Mouse (Mus musculus) lung, adult 2 months (tissue): Measurements from ENCODE around the gene Hsd17b14. TPM values are rescaled to one million over a fixed set of nuclear protein-coding genes. Genes with fewer than 3 reads are reported as not detected.

Experiments
- DNase-seq: peaks from one replicate; pipeline ENCODE4 v3.0.0; 2022
- H3K4me1 ChIP-seq: fragments of 200-500 bp; 2 replicates; pipeline ENCODE4 v1.6.1; 2011; ENCODE audit warnings: low read length; ENCODE audit not compliant: control insufficient read depth, insufficient read depth
- H3K4me3 ChIP-seq: fragments of 200-500 bp; replicated peaks from 2 replicates; pipeline ENCODE3; 2011; ENCODE audit warnings: low read depth, mild to moderate bottlenecking, control low read depth, low read length; ENCODE audit errors: extremely low read depth
- CTCF ChIP-seq: fragments of 200-500 bp; IDR thresholded peaks from 2 replicates; pipeline ENCODE4 v1.5.1; 2011; ENCODE audit warnings: mild to moderate bottlenecking, low read length, control low read depth; ENCODE audit not compliant: insufficient read depth
- POLR2A ChIP-seq: fragments of 200-500 bp; IDR thresholded peaks from 2 replicates; pipeline ENCODE4 v1.6.1; 2011; ENCODE audit warnings: low read depth, mild to moderate bottlenecking, control low read depth, low read length, borderline replicate concordance; ENCODE audit errors: extremely low read depth
- WGBS: fragments of 180-500 bp; shearing (Covaris S2); methylation state at CpG from one replicate; pipeline ENCODE4 v1.1.7; 2018; 5-methylcytosine and 5-hydroxymethylcytosine counted together
- polyA plus RNA-seq: library from polyadenylated mRNA; depleted of rRNA; stranded (reverse); fragments of >200 nt; gene quantifications from 2 replicates; pipeline ENCODE4 v1.2.3, GENCODE M21; 2012; rRNA removed

Hsd17b14 gene
- polyA plus RNA-seq, 1 experiment, result 3.0 TPM

DNA sequence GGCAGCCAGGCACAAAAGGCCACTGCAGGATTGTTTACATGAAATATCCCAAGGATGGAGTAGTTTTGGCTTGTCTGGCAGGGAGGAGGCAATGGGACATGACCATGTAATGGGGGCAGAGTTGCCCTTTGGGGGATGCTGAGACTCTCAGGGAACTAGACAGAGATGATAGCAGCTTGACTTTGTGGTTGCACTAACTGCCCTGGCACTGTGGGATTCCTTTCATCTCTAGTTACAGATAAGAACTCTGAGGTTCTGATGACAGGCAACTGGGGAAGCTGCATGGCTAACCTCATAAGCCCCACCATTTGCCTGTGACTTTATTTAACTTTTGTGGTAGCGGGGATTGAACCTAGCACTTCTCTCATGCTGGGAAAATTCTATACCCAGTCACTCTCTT is 41.4 kb downstream of the Hsd17b14 start:
- H3K4me1 ChIP-seq, result no peaks in the 10 kb centered on the region
- no peak for DNase-seq
- WGBS, result 87% methylated on average over 1 of the region's 1 CpGs
- no peak overlapping the region for H3K4me3 ChIP-seq
- TF ChIP-seq POLR2A (no peak), CTCF (no peak)

DNA sequence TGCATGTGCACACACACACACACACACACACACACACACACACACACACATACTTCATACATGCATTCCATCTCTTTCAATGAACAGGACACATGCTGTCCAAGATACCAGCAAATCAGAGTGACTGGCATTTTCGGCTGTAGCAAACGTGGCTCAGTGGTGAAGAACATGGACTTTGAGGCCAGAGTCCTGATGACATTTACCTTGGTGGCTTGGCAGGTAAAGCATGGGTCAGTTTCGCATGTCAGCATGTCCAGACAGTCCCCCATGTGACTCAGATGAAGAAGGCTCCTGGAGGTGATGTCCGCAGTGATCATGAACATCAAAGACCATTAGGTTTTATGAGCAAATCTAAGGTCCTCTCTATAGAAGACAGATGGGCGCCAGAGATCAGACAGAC is 42.3 kb downstream of the Hsd17b14 start:
- WGBS, result 87% methylated on average over 5 of the region's 5 CpGs
- no peak for DNase-seq
- no peak overlapping the region for H3K4me3 ChIP-seq
- TF ChIP-seq CTCF (no peak), POLR2A (no peak)
- H3K4me1 ChIP-seq, result no peaks in the 10 kb centered on the region

DNA sequence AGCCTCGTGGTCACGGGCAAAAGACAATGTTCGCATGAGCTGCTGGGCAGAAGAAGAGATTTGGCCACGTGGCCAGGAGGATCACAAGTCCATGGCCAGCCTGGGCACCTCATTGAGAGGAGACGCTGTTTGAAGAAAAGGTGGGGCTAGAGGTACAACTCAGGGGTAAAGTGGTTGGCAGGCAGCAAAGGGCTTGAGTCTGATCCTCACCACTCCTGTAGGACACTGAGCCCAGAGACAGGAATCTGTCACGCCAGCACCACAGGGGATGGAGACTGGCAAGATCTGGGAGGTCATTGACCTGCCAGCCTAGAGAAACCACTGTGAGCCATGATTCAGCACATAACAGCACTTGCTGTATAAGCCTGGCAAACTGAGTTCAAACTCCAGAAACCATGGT is 42.8 kb downstream of the Hsd17b14 start:
- no peak for DNase-seq
- 83% methylated on average over 6 of the region's 6 CpGs for WGBS
- TF ChIP-seq CTCF (no peak), POLR2A (no peak)
- no peak overlapping the region for H3K4me3 ChIP-seq
- no peaks in the 10 kb centered on the region for H3K4me1 ChIP-seq

DNA sequence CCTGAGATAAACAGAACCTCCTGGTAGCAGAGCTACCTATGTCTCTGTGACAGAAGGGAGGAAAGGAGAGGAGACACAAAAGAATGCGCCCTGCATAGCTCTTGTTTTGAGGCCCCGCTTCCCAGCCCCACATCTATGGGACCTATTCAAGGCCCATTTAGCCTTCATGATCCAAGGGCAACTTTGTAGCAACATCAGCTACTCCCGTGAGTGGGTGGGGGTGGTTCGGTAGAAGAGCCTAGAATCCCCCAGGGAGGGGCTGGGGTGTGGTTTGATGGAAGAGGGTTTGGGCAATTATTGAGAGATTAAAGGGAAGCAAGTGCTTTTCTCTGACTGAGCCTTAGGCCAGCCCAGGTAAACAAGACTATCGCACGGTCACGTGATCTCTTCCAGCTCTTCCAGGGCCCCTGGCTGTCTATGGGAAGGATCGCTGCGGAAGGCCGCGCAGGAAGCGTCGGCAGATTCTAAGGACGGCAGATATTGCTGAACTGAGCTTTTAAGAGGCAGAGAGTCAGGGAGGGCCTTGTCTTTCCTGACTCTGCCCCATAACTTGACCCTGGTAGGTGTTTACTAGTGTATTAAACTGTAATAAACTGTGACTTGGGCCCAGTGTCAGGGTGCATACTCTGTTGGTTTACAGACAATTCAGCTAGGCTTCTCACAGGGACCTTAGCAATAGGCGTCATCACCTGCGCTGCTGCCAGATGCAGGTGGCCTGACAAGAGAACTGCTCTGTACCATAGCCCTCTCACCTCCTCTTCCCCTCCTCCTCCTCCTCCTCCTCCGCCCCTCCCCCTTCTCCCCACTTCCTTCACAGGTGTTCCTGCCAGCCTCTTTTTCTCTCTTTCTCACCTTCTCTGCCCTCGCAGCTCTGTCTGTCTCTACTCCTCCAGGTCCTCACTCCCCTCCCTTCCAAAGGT is 44.5 kb downstream of the Hsd17b14 start:
- no peak overlapping the region for H3K4me3 ChIP-seq
- 46% methylated on average over 18 of the region's 18 CpGs for WGBS
- no peaks in the 10 kb centered on the region for H3K4me1 ChIP-seq
- no peak for DNase-seq
- TF ChIP-seq POLR2A (no peak), CTCF (no peak)

DNA sequence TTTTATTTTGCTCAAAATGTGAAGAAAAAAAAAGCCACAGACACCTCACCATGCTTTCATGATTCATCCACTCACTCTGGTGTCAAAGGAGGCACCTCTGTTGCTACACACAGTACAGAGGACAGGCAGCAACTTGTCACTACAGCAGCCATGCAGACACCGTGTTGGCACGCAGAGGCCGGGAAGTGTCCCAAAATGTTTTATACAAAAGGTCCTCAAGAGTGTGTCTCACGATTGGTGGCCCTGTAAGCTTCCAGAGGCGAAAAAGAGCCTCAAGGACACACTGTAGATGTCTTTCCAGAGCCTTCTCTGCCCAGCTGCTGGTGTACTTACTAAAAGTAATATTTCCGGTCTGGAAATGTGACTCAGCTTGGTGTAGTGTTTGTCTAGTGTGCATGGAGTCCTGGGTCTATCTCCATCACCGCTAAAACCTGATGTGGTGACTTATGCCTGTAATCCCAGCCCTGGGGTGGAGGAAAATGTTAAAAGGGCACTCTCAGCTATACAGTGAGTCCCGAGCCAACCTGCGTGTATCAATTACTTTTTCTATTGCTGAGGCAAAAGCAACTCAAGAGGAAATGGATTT is 51.1 kb downstream of the Hsd17b14 start:
- no peaks in the 10 kb centered on the region for H3K4me1 ChIP-seq
- 53% methylated on average over 9 of the region's 9 CpGs for WGBS
- TF ChIP-seq POLR2A (no peak), CTCF (no peak)
- H3K4me3 ChIP-seq, result no peak overlapping the region
- DNase-seq, result no peak

DNA sequence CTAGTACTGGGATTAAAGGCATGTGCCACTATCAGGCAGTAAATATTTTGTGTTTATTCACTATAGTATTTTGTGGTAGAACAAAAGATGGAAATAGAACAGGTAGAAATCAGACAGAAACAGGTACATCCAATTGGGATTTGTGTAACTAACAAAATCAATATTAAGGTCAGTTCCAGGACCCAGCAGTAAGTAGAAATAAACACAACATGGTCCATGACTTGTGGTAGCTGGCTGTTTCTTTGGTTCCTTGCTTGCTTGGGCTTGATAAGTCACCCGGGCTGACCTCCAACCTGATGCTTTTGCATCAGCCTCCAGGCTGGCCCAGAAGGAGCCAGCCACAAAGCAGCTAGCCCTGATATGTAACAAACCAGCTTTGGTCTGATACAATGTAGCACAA is 54.8 kb downstream of the Hsd17b14 start:
- TF ChIP-seq POLR2A (no peak), CTCF (no peak)

DNA sequence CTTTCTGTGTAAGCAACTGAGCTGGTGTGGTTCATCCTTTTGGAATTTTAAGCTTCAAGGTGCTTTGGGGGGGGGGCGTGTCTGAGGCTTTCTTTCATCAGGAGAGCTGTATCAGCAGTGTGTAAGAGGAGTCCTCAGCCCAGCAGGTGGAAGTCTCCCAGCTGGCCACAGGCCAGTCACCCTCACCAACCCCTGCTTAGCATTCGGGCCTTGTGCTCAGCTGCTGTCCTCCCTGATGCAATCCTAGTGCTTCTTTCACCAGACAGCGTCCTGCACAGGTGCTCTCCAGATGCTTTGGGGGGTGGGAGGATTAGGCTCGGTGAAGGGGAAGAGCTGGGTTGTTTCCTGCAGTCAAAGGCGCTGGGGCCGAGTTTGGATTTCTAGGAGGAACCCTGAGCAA is 61.6 kb downstream of the Hsd17b14 start:
- H3K4me1 ChIP-seq, result no peaks in the 10 kb centered on the region
- 47% methylated on average over 6 of the region's 6 CpGs for WGBS
- no peak for DNase-seq
- TF ChIP-seq CTCF (no peak), POLR2A (no peak)
- H3K4me3 ChIP-seq, result no peak overlapping the region

More for the DNA sequence above, 54.8 kb downstream of the Hsd17b14 start:
- H3K4me3 ChIP-seq, result no peak overlapping the region
- no peaks in the 10 kb centered on the region for H3K4me1 ChIP-seq
- WGBS, result 79% methylated on average over 1 of the region's 1 CpGs
- DNase-seq, result no peak

DNA sequence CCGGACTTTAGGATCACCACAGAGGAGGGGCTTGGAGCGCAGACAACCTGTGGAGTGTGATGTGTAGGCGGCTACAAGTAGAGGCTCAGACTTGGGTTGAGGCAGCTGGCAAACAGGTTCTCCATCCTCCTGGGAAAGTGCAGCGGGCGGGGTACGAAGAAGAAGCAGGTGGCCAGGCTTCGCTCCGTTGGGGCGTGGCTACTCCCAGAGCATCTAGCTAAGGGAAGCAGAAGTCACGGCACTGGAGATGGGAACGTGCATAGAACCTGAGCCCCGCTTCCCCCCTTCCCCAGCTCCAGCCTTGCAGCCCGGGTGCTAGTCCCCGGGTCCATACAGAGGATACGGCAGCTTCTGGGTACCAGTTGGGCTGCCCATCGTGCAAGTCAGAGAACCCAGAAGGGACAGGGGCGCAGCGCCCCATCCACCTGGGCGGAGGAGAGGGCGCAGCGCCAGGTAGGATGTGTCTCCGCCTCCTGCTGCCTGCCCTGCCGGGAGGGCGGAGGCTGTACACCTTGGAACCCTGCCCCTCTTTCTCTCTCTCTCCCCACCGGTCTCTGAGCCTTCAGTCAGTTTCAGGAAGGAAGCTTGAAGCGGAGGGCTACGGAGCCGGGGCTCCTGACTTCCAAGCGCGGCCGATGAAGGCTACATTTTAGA is 62.5 kb downstream of the Hsd17b14 start, which contains the start of gene Fut1:
TSS of gene Fut1 (plus strand) at position 248 of the 654 bp plus-strand sequence.
- no peaks in the 10 kb centered on the region for H3K4me1 ChIP-seq
- WGBS, result 19% methylated on average over 31 of the region's 31 CpGs
- H3K4me3 ChIP-seq, result no peak within 1 kb of the TSS
- no peak for TF ChIP-seq CTCF
- no peak for TF ChIP-seq POLR2A
- DNase-seq, result no peak

Other genes with a start within 250 kb of the Hsd17b14 start
- gene Trpm4, start 221.1 kb upstream of the Hsd17b14 start, polyA plus RNA-seq, result 41.8 and 44.8 TPM in 2 replicates
- 2.4 and 10.0 TPM in 2 replicates for gene Hrc, start 219.6 kb upstream of the Hsd17b14 start, polyA plus RNA-seq
- 1.2 and 3.7 TPM in 2 replicates for gene Ppfia3, start 187.9 kb upstream of the Hsd17b14 start, polyA plus RNA-seq
- 1.4 and 2.2 TPM in 2 replicates for gene Lin7b, start 184.3 kb upstream of the Hsd17b14 start, polyA plus RNA-seq
- 240 and 319 TPM in 2 replicates for gene Snrnp70, start 159.2 kb upstream of the Hsd17b14 start, polyA plus RNA-seq
- 0.23 and 2.3 TPM in 2 replicates for gene Kcna7, start 149.2 kb upstream of the Hsd17b14 start, polyA plus RNA-seq
- 4.6 and 4.8 TPM in 2 replicates for gene Ntf5, start 141.2 kb upstream of the Hsd17b14 start, polyA plus RNA-seq
- gene Lhb, start 134.1 kb upstream of the Hsd17b14 start, polyA plus RNA-seq, result 26.5 and 33.4 TPM in 2 replicates
- gene Gys1, start 120.0 kb upstream of the Hsd17b14 start, polyA plus RNA-seq, result 33.0 and 39.4 TPM in 2 replicates
- gene Ruvbl2, start 116.8 kb upstream of the Hsd17b14 start, polyA plus RNA-seq, result 61.1 and 61.7 TPM in 2 replicates
- 2,878 and 3,367 TPM in 2 replicates for gene Ftl1, start 95.0 kb upstream of the Hsd17b14 start, polyA plus RNA-seq
- 117 and 128 TPM in 2 replicates for gene Bax, start 88.0 kb upstream of the Hsd17b14 start, polyA plus RNA-seq
- 0.11 and 0.17 TPM in 2 replicates for gene Tulp2, start 73.0 kb upstream of the Hsd17b14 start, polyA plus RNA-seq
- not detected in 2 replicates for gene Gm45808, start 68.1 kb upstream of the Hsd17b14 start, polyA plus RNA-seq
- gene Dhdh, start 66.1 kb upstream of the Hsd17b14 start, polyA plus RNA-seq, result 4.4 and 5.4 TPM in 2 replicates
- gene Nucb1, start 44.5 kb upstream of the Hsd17b14 start, polyA plus RNA-seq, result 420 and 430 TPM in 2 replicates
- gene Ppp1r15a, start 28.6 kb upstream of the Hsd17b14 start, polyA plus RNA-seq, result 58.6 and 73.7 TPM in 2 replicates
- 11.8 and 13.1 TPM in 2 replicates for gene Plekha4, start 28.6 kb upstream of the Hsd17b14 start, polyA plus RNA-seq
- gene Bcat2, start 15.3 kb downstream of the Hsd17b14 start, polyA plus RNA-seq, result 44.2 TPM in 2 replicates
- gene Fgf21, start 60.6 kb downstream of the Hsd17b14 start, polyA plus RNA-seq, result not detected in 2 replicates
- gene Fut1, start 62.4 kb downstream of the Hsd17b14 start, polyA plus RNA-seq, result 0.78 TPM in 1 of 2 replicates, not detected in the other
- gene Izumo1, start 66.9 kb downstream of the Hsd17b14 start, polyA plus RNA-seq, result 1.7 and 2.0 TPM in 2 replicates
- 139 and 181 TPM in 2 replicates for gene Rasip1, start 72.6 kb downstream of the Hsd17b14 start, polyA plus RNA-seq
- 8.6 and 13.2 TPM in 2 replicates for gene Mamstr, start 85.1 kb downstream of the Hsd17b14 start, polyA plus RNA-seq
- 1.0 and 4.1 TPM in 2 replicates for gene Fut2, start 111.5 kb downstream of the Hsd17b14 start, polyA plus RNA-seq
- gene Ntn5, start 129.1 kb downstream of the Hsd17b14 start, polyA plus RNA-seq, result 5.5 and 7.7 TPM in 2 replicates
- 3.7 and 4.5 TPM in 2 replicates for gene Sec1, start 139.5 kb downstream of the Hsd17b14 start, polyA plus RNA-seq
- 5.1 and 6.2 TPM in 2 replicates for gene Car11, start 144.9 kb downstream of the Hsd17b14 start, polyA plus RNA-seq
- 43.1 and 133 TPM in 2 replicates for gene Dbp, start 150.2 kb downstream of the Hsd17b14 start, polyA plus RNA-seq
- gene Rpl18, start 160.6 kb downstream of the Hsd17b14 start, polyA plus RNA-seq, result 1,119 and 1,194 TPM in 2 replicates
- 59.7 and 62.4 TPM in 2 replicates for gene Sphk2, start 163.1 kb downstream of the Hsd17b14 start, polyA plus RNA-seq
- 12.2 and 15.0 TPM in 2 replicates for gene Fam83e, start 166.3 kb downstream of the Hsd17b14 start, polyA plus RNA-seq
- not detected in 2 replicates for gene Spaca4, start 170.9 kb downstream of the Hsd17b14 start, polyA plus RNA-seq
- 0.70 and 1.5 TPM in 2 replicates for gene Lmtk3, start 228.8 kb downstream of the Hsd17b14 start, polyA plus RNA-seq
- gene Sult2b1, start 229.8 kb downstream of the Hsd17b14 start, polyA plus RNA-seq, result 5.5 and 19.3 TPM in 2 replicates